Mouse (Mus musculus) testis, adult 2 months (tissue): Measurements from ENCODE around the gene Trmt5. TPM values are rescaled to one million over a fixed set of nuclear protein-coding genes. Genes with fewer than 3 reads are reported as not detected.

ENCODE experiments used
- H3K27ac ChIP-seq: fragments of 200-500 bp; 2 replicates; pipeline ENCODE4 v1.5.1; 2012; ENCODE audit warnings: low read depth, low read length; ENCODE audit not compliant: control insufficient read depth, insufficient read depth
- H3K27me3 ChIP-seq: fragments of 200-500 bp; 2 replicates; pipeline ENCODE4 v1.6.1; 2012; ENCODE audit warnings: mild to moderate bottlenecking, low read length, moderate library complexity; ENCODE audit not compliant: control insufficient read depth, insufficient read depth
- H3K36me3 ChIP-seq: fragments of 200-500 bp; 2 replicates; pipeline ENCODE4 v1.6.1; 2012; ENCODE audit warnings: mild to moderate bottlenecking, low read length; ENCODE audit not compliant: control insufficient read depth, insufficient read depth
- H3K4me1 ChIP-seq: fragments of 200-500 bp; 2 replicates; pipeline ENCODE4 v1.6.1; 2012; ENCODE audit warnings: low read length; ENCODE audit not compliant: control insufficient read depth, insufficient read depth
- H3K4me3 ChIP-seq: fragments of 200-500 bp; 2 replicates; pipeline ENCODE4 v1.5.1; 2012; ENCODE audit warnings: low read depth, mild to moderate bottlenecking, low read length, moderate library complexity, mixed read lengths; ENCODE audit not compliant: control insufficient read depth
- CTCF ChIP-seq: fragments of 200-500 bp; IDR thresholded peaks from 2 replicates; pipeline ENCODE4 v1.5.1; 2012; ENCODE audit warnings: low read depth, mild to moderate bottlenecking, inconsistent platforms, low read length, moderate library complexity; ENCODE audit not compliant: control insufficient read depth, insufficient read depth, insufficient replicate concordance
- POLR2A ChIP-seq: fragments of 200-500 bp; IDR thresholded peaks from 2 replicates; pipeline ENCODE4 v1.6.1; 2012; ENCODE audit warnings: low read depth, mild to moderate bottlenecking, inconsistent platforms, low read length, moderate library complexity; ENCODE audit not compliant: control insufficient read depth
- polyA plus RNA-seq: library from polyadenylated mRNA; depleted of rRNA; stranded (reverse); fragments of >200 nt; gene quantifications from 2 replicates; pipeline ENCODE4 v1.2.3, GENCODE M21; 2012

Gene Trmt5
- polyA plus RNA-seq, 1 experiment: 6.6 TPM

GRCm38 (mm10) chr12:73300531-73300930 lies 14.0 kb upstream of the Trmt5 start:
- no peak overlapping the region for H3K4me3 ChIP-seq
- no peaks in the 10 kb centered on the region for H3K4me1 ChIP-seq
- H3K27me3 ChIP-seq: no peaks in the 10 kb centered on the region
- no peaks in the 10 kb centered on the region; the same call in 1 of the 2 replicates for H3K36me3 ChIP-seq
- H3K27ac ChIP-seq: no peak overlapping the region
- TF ChIP-seq CTCF: no peak
- no peak for TF ChIP-seq POLR2A

GRCm38 (mm10) chr12:73298621-73299020 lies 12.1 kb upstream of the Trmt5 start:
- H3K36me3 ChIP-seq: peaks cover 4% of the 10 kb centered on the region
- no peaks in the 10 kb centered on the region for H3K27me3 ChIP-seq
- H3K4me3 ChIP-seq: no peak overlapping the region
- TF ChIP-seq POLR2A (no peak), CTCF (no peak)
- H3K4me1 ChIP-seq: no peaks in the 10 kb centered on the region
- H3K27ac ChIP-seq: no peak overlapping the region

- Histone ChIP-seq H3K27me3 (no peaks in the 10 kb centered on the region), H3K27ac (no peak overlapping the region), H3K36me3 (peaks cover 5% of the 10 kb centered on the region), H3K4me1 (no peaks in the 10 kb centered on the region), H3K4me3 (no peak overlapping the region)
- no peak for TF ChIP-seq POLR2A
- TF ChIP-seq CTCF: no peak
Observed at GRCm38 (mm10) chr12:73295505-73296140, 9.1 kb upstream of the Trmt5 start.

GRCm38 (mm10) chr12:73294884-73295283 lies 8.4 kb upstream of the Trmt5 start:
- Histone ChIP-seq H3K36me3 (peaks cover 5% of the 10 kb centered on the region), H3K27ac (no peak overlapping the region), H3K4me1 (no peaks in the 10 kb centered on the region), H3K4me3 (no peak overlapping the region), H3K27me3 (no peaks in the 10 kb centered on the region)
- TF ChIP-seq CTCF: no peak
- TF ChIP-seq POLR2A: no peak

- no peak for TF ChIP-seq CTCF
- no peak for TF ChIP-seq POLR2A
- no peaks in the 10 kb centered on the region for H3K27me3 ChIP-seq
Observed at GRCm38 (mm10) chr12:73288626-73289025, 2.1 kb upstream of the Trmt5 start.

GRCm38 (mm10) chr12:73287609-73288008 lies 1.1 kb upstream of the Trmt5 start:
- Histone ChIP-seq H3K27me3 (no peaks in the 10 kb centered on the region), H3K36me3 (peaks cover 2% of the 10 kb centered on the region), H3K4me3 (peak overlapping the region; percentile 97), H3K4me1 (peaks cover 4% of the 10 kb centered on the region), H3K27ac (peak overlapping the region; percentile 92; the same call in 1 of the 2 replicates)
- TF ChIP-seq CTCF (no peak), POLR2A (no peak)

More at GRCm38 (mm10) chr12:73288626-73289025, 2.1 kb upstream of the Trmt5 start:
- Histone ChIP-seq H3K4me1 (peaks cover 4% of the 10 kb centered on the region), H3K27ac (no peak overlapping the region), H3K4me3 (no peak overlapping the region), H3K36me3 (peaks cover 2% of the 10 kb centered on the region)

GRCm38 (mm10) chr12:73274921-73275320 lies 11.6 kb downstream of the Trmt5 start:
- Histone ChIP-seq H3K36me3 (no peaks in the 10 kb centered on the region; the same call in none of the 2 replicates), H3K27ac (no peak overlapping the region), H3K4me1 (no peaks in the 10 kb centered on the region), H3K4me3 (no peak overlapping the region), H3K27me3 (no peaks in the 10 kb centered on the region)
- TF ChIP-seq CTCF: no peak
- no peak for TF ChIP-seq POLR2A
